Mouse (Mus musculus): ENCODE measurements at regions not wholly inside any gene's neighbourhood (a gene's known extent, or its start where the extent isn't known, plus 50 kb on each side); places are given as distances from the start of the nearest gene placed in this dataset.
"Not testable (repeated sequence)": the region's sequence is repeated elsewhere in the genome, so short reads cannot be mapped to it uniquely, and the experiment has no call there.

DNA sequence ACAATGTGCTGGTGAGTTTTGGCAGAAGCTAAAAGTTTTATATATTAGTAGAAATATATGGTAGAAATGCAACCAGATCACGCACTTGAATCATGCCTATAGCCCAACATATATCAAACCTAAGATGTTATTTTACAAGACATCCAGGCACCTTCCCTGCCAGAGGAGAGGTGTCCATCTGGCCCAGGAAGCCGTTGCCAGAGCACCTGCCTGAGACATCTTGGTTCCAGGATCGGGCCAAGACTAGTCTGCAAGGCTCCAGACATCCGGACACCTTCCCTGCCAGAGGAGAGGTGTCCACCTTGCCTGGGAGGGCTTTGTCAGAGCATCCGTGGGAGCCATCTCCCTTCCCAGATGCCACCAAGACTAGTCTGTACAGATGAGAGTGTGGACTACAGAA, 388.5 kb downstream of the Gm11232 start:
- Histone ChIP-seq H3K4me1 (no peaks in the 10 kb centered on the region), H3K27me3 (no peaks in the 10 kb centered on the region), H3K4me2 (replicated peaks) (no peak overlapping the region), H3K4me3 (no peak overlapping the region), H3K27ac (no peak overlapping the region), H3K9ac (no peak overlapping the region), H3K9me3 (replicated peaks) (no peaks in the 10 kb centered on the region), H3K36me3 (no peaks in the 10 kb centered on the region)
- no peak for ATAC-seq (ENCODE audit: low FRiP score)
- WGBS = 94% methylated on average over 5 of the region's 5 CpGs

DNA sequence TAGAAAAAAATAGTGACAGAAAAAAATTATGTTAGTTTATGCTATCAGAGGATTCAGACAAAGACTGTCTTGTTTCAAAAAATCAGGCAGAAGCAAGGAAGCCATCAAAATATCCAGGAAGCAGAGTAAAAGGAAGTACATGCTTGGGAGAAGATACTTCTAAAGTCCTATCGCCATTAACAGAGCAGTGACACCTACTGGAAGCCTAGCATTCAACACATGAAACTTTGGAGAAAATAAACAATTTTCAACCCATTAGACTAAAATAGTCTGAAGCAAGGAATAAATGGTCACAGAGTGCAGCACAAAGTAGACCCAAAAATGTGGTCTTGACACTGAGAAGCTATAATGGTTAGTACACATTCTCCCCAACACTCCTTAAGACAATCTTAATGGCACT, 394.0 kb downstream of the Gm11232 start:
- WGBS = 92% methylated on average over 1 of the region's 1 CpGs
- Histone ChIP-seq H3K4me3 (no peak overlapping the region), H3K36me3 (no peaks in the 10 kb centered on the region), H3K27me3 (no peaks in the 10 kb centered on the region), H3K27ac (no peak overlapping the region), H3K4me2 (replicated peaks) (no peak overlapping the region), H3K4me1 (no peaks in the 10 kb centered on the region), H3K9me3 (replicated peaks) (no peaks in the 10 kb centered on the region), H3K9ac (no peak overlapping the region)
- ATAC-seq (ENCODE audit: low FRiP score) = no peak

DNA sequence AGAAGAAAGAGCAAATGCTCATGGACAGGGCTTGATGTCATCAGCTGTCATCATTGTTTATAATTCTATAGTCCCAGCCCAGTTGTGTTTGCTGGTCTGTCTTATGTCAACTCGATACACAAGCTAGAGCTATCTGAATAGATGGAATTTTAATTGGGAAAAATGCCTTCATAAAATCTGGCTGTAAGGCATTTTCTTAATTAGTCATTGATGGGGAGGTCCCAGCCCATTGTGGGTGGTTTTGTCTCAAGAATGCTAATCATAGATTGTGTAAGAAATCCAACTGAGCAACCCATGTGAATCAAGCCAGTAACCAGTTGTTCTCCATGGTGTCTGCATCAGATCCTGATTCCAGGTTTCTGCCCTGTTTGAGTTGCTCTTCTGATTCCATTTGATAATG, 400.1 kb downstream of the Gm11232 start:
- Histone ChIP-seq H3K4me1 (no peaks in the 10 kb centered on the region), H3K9me3 (replicated peaks) (no peaks in the 10 kb centered on the region), H3K27ac (no peak overlapping the region), H3K4me3 (no peak overlapping the region), H3K9ac (no peak overlapping the region), H3K4me2 (replicated peaks) (no peak overlapping the region), H3K27me3 (no peaks in the 10 kb centered on the region), H3K36me3 (no peaks in the 10 kb centered on the region)
- 74% methylated on average over 1 of the region's 1 CpGs for WGBS
- no peak for ATAC-seq (ENCODE audit: low FRiP score)

DNA sequence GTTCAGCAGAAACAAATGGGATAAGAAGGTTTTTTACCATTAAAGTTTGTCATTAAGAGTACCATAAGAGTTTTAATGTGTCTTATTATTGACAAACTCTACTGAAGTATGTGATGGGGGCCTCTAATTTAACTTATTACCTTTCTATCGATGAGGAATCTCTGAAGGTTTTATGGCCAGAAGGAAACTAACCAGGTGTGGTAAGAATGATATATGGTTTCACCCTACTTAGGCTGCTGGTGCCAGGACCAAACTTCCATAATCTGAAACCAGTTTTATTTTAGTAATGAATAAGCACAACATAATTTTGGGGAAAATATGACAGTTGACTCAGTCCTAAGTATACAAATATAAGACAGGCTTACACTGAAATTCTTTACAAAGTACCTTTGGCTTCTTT, 401.1 kb downstream of the Gm11232 start:
- no peak for ATAC-seq (ENCODE audit: low FRiP score)
- H3K36me3 ChIP-seq = no peaks in the 10 kb centered on the region

DNA sequence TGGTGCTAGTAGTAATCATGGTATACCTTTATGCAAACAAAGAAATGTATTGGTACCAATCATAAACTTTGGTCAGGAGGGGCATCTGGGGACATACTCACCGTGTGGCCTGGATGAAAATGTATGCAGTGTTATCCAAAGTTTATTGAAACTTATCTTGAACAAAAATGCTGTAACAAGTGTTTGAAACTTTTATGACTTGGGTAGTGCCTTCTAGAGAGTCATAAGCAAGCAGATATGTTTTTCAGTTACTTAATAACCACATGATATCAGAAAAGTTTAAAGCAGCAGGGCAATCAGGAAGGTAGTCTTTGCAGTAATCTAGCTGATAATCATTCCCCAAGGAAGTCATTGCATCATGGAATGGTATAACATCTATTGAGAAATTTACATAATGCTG, 401.5 kb downstream of the Gm11232 start:
- ATAC-seq (ENCODE audit: low FRiP score) = no peak
- 85% methylated on average over 1 of the region's 1 CpGs for WGBS
- no peak overlapping the region for H3K9ac ChIP-seq
- H3K9me3 ChIP-seq (replicated peaks) = no peaks in the 10 kb centered on the region
- H3K4me1 ChIP-seq = no peaks in the 10 kb centered on the region
- no peaks in the 10 kb centered on the region for H3K27me3 ChIP-seq
- no peaks in the 10 kb centered on the region for H3K36me3 ChIP-seq
- H3K4me3 ChIP-seq = no peak overlapping the region
- H3K27ac ChIP-seq = no peak overlapping the region
- no peak overlapping the region for H3K4me2 ChIP-seq (replicated peaks)

More for the DNA sequence above, 401.1 kb downstream of the Gm11232 start:
- no peak overlapping the region for H3K4me3 ChIP-seq
- no peaks in the 10 kb centered on the region for H3K9me3 ChIP-seq (replicated peaks)
- no peak overlapping the region for H3K4me2 ChIP-seq (replicated peaks)
- no peak overlapping the region for H3K9ac ChIP-seq
- WGBS = 85% methylated on average over 1 of the region's 1 CpGs
- H3K4me1 ChIP-seq = no peaks in the 10 kb centered on the region
- H3K27me3 ChIP-seq = no peaks in the 10 kb centered on the region
- no peak overlapping the region for H3K27ac ChIP-seq

DNA sequence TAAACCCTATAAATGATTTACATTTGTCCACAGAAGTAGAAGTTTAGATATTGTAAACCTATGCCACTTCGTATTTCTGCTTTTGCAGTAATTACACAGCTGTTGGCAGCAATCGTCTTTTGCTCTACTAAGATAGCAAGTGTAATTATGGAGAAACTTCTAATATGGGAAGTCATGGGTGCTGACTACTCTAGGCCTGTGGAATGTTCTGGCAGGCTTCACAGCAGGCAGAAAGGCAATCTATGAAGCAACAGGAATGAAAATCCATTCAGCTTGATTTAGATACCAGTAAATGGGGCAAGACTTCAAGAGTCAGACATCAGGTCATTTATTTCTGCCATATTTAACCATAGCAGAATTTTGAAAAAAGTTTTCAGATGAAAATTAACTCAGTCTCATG, 405.9 kb downstream of the Gm11232 start:
- no peak for ATAC-seq (ENCODE audit: low FRiP score)
- 86% methylated on average over 2 of the region's 2 CpGs for WGBS
- Histone ChIP-seq H3K4me1 (no peaks in the 10 kb centered on the region), H3K9me3 (replicated peaks) (no peaks in the 10 kb centered on the region), H3K27ac (no peak overlapping the region), H3K27me3 (no peaks in the 10 kb centered on the region), H3K4me3 (no peak overlapping the region), H3K36me3 (no peaks in the 10 kb centered on the region), H3K4me2 (replicated peaks) (no peak overlapping the region), H3K9ac (no peak overlapping the region)

DNA sequence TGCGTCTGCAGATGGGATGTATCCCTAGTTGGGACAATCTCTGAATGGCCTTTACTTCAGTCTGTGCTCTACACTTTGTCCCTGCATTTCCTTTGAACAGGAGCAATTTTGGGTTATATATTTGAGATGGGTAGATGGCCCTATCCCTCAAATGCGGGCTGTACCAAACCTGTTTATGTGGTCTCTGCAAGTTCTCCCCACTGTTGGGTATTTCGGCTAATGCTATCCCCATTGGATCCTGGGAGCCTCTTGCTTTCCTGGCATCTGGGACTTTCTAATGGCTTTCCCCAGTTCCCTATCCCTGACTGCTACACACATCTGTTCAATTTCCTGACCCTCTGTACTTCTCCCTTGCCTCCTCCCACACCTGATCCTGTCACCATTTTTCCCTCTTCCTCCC, 414.7 kb downstream of the Gm11232 start:
- Histone ChIP-seq H3K27me3 (no peaks in the 10 kb centered on the region), H3K4me2 (replicated peaks) (no peak overlapping the region), H3K4me3 (no peak overlapping the region), H3K9me3 (replicated peaks) (no peaks in the 10 kb centered on the region), H3K9ac (no peak overlapping the region), H3K27ac (no peak overlapping the region), H3K36me3 (no peaks in the 10 kb centered on the region), H3K4me1 (no peaks in the 10 kb centered on the region)
- WGBS = 92% methylated on average over 3 of the region's 3 CpGs
- ATAC-seq (ENCODE audit: low FRiP score) = no peak

DNA sequence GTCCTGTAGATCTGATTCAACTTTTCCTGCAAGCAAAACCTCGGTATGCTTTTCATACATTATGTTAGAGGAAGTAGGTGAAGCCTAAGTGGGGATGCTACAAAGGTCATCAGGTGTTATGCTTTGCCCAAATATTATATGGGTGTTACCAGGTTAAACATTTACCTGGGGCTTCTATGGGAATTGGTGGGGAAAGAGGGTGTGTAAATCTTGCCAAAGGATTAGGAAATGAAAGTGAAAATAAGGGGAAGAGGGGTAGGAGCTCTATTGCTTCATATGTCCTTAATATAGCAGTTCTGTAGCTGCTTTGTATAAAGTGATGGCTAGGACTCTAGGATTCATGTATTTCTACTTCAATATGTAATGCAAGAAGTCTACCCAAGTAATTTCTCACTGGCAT, 419.2 kb downstream of the Gm11232 start:
- H3K9me3 ChIP-seq (replicated peaks) = no peaks in the 10 kb centered on the region
- H3K4me1 ChIP-seq = no peaks in the 10 kb centered on the region
- H3K36me3 ChIP-seq = no peaks in the 10 kb centered on the region
- H3K4me3 ChIP-seq = no peak overlapping the region
- no peak overlapping the region for H3K27ac ChIP-seq
- H3K9ac ChIP-seq = no peak overlapping the region
- 76% methylated on average over 1 of the region's 1 CpGs for WGBS
- no peak for ATAC-seq (ENCODE audit: low FRiP score)
- no peaks in the 10 kb centered on the region for H3K27me3 ChIP-seq
- H3K4me2 ChIP-seq (replicated peaks) = no peak overlapping the region

DNA sequence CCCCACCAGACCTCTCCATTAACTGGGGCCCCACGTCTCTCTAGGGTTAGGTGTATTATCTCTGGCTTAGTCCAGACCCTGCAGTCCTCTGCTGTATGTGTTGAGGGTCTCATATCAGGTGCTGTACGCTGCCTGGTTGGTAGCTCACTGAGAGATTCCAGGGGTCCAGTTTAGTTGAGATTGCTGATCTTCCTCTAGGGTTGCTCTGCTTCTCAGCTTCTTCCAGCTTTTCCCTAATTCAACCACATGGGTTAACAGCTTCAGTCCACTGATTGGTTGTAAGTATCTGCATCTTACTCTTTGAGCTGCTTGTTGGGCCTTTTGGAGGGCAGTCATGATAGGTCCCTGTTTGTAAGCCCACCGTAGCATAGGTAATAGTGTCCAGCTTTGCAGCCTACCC, 425.1 kb downstream of the Gm11232 start:
- WGBS = 88% methylated on average over 3 of the region's 3 CpGs
- Histone ChIP-seq H3K4me2 (replicated peaks) (no peak overlapping the region), H3K9me3 (replicated peaks) (no peaks in the 10 kb centered on the region), H3K27me3 (no peaks in the 10 kb centered on the region), H3K9ac (no peak overlapping the region), H3K4me3 (no peak overlapping the region), H3K27ac (no peak overlapping the region), H3K4me1 (no peaks in the 10 kb centered on the region), H3K36me3 (no peaks in the 10 kb centered on the region)
- no peak for ATAC-seq (ENCODE audit: low FRiP score)

DNA sequence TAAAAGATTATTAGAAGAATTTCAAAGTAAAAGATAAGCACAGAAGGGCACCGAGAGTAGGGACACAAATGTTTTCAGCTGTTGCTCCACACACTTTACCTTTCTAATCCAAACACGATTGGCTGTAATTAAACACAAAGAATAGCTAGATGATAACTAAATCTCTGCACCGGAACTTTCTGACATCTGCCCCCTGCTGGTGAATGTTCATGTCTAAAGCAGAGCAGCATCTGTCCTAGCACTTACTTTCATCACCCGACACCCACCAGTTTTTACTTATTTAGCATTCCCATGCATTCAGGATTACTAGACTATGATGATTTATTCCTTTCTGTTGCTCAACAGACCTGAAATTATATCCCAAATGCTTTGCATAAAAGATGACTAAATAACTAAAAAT, 425.7 kb downstream of the Gm11232 start:
- WGBS = 80% methylated on average over 4 of the region's 4 CpGs
- no peak overlapping the region for H3K4me2 ChIP-seq (replicated peaks)
- no peaks in the 10 kb centered on the region for H3K36me3 ChIP-seq
- ATAC-seq (ENCODE audit: low FRiP score) = no peak
- no peaks in the 10 kb centered on the region for H3K4me1 ChIP-seq
- H3K9ac ChIP-seq = no peak overlapping the region
- H3K4me3 ChIP-seq = no peak overlapping the region
- H3K27ac ChIP-seq = no peak overlapping the region
- H3K27me3 ChIP-seq = no peaks in the 10 kb centered on the region
- no peaks in the 10 kb centered on the region for H3K9me3 ChIP-seq (replicated peaks)

DNA sequence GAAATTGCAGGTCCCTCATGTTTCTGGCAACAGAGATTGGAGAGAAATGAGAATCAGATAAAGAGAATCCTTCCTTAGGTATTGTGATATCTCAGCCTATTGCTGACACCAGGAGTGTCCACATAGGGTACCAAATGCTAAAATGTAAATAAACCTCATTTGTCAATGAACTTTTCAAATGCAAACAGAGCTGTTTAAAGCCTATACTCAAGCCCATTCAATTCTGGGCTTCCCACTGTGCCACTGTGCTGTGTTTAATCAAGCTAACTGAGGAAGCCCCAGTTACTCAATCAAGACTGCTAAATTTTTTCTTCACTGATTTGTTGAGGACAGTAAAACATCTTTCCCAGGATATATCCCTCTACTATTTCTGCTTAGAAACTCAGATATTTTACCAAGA, 441.2 kb downstream of the Gm11232 start:
- no peaks in the 10 kb centered on the region for H3K9me3 ChIP-seq (replicated peaks)
- H3K36me3 ChIP-seq = no peaks in the 10 kb centered on the region
- no peaks in the 10 kb centered on the region for H3K4me1 ChIP-seq
- no peak overlapping the region for H3K9ac ChIP-seq
- H3K4me2 ChIP-seq (replicated peaks) = no peak overlapping the region
- H3K4me3 ChIP-seq = no peak overlapping the region
- H3K27me3 ChIP-seq = no peaks in the 10 kb centered on the region
- no peak overlapping the region for H3K27ac ChIP-seq
- ATAC-seq (ENCODE audit: low FRiP score) = peak; percentile 50; the same call in 1 of the 2 replicates

DNA sequence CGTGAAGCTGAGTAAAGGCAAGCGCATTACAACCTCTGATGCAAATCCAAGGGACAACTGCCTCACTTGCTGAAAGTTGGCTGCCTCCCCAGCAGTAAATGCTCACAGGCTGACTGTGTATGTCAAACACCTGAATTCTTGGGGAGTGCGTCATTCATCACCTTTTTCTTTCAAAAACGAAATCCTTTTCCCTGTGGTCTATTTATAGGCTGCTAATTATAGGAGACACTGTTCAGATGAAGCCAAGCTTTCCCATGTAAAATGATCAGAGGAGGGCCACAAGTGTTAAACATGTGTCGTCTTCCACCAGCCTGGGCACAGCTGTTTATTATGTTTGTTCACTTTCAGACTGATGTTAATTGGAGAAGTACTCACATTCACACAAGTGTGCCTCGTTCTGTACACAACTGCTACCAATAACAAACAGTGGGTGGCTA, 450.6 kb downstream of the Gm11232 start:
- Histone ChIP-seq H3K27me3 (no peaks in the 10 kb centered on the region), H3K4me2 (replicated peaks) (no peak overlapping the region), H3K27ac (no peak overlapping the region), H3K36me3 (no peaks in the 10 kb centered on the region), H3K9me3 (replicated peaks) (no peaks in the 10 kb centered on the region), H3K9ac (no peak overlapping the region), H3K4me1 (no peaks in the 10 kb centered on the region), H3K4me3 (no peak overlapping the region)
- WGBS = 70% methylated on average over 6 of the region's 6 CpGs
- no peak for ATAC-seq (ENCODE audit: low FRiP score)

DNA sequence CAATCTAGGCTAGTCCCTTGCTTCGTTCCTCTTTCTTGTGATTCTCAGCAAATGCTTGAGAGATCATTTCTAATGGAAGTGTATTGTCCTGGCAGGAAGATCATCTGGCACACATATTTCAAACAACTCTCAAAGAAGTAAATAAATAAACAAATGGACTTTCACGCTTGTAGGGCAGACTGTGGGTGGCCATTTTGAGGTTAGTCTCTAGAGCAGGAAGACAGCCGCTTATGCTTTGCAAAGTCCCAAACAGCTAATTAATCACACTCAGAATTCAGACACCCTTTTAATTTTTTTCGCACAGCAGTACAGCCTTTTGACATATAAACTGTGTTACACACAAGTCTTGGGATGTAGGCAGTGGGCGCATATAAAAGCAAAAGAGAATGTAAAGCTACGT, 451.1 kb downstream of the Gm11232 start:
- Histone ChIP-seq H3K27me3 (no peaks in the 10 kb centered on the region), H3K4me2 (replicated peaks) (no peak overlapping the region), H3K4me1 (no peaks in the 10 kb centered on the region), H3K9ac (no peak overlapping the region), H3K36me3 (no peaks in the 10 kb centered on the region), H3K27ac (no peak overlapping the region), H3K9me3 (replicated peaks) (no peaks in the 10 kb centered on the region), H3K4me3 (no peak overlapping the region)
- ATAC-seq (ENCODE audit: low FRiP score) = no peak
- WGBS = 83% methylated on average over 6 of the region's 6 CpGs

DNA sequence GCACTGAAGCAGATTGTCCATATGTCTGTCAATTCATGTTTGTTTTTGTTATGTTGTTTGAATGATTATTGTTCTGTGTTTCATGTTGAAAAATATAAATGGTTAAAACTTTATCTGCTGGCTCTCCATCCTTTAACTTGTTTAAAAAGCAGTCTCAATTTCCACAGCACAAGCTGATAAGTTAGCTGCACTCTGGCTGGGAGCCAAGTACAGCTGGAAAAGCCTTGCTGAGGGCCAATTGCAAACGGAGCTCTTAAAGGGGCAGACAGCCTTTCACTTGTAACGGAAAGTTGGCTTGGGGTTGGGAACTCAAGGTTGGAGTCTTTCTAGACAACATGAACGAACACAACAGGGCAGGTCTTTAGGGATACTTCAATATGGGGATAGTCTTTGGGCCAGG, 462.0 kb downstream of the Gm11232 start:
- H3K27ac ChIP-seq; H3K36me3 ChIP-seq; H3K27me3 ChIP-seq; H3K9ac ChIP-seq; H3K4me2 ChIP-seq (replicated peaks); ATAC-seq (ENCODE audit: low FRiP score); H3K4me1 ChIP-seq; H3K4me3 ChIP-seq: not testable (repeated sequence)
- H3K9me3 ChIP-seq (replicated peaks) = peaks cover 16% of the 10 kb centered on the region
- WGBS = 80% methylated on average over 3 of the region's 3 CpGs

All from hindbrain, embryonic 12.5 days (tissue).